Mouse (Mus musculus) myocyte (in vitro differentiated cells): Measurements from ENCODE around the gene Mmp24.
"Not testable (repeated sequence)": the region's sequence is repeated elsewhere in the genome, so short reads cannot be mapped to it uniquely, and the experiment has no call there.

ENCODE experiments used
- E2F4 ChIP-seq: IDR thresholded peaks from one replicate; pipeline ENCODE4 v1.6.1; 2011; ENCODE audit warnings: mild to moderate bottlenecking, control low read depth, moderate library complexity; ENCODE audit not compliant: insufficient read depth
- MAX ChIP-seq: IDR thresholded peaks from one replicate; pipeline ENCODE4 v1.6.1; 2011; ENCODE audit warnings: low read depth, mild to moderate bottlenecking, control low read depth
- MYOD1 ChIP-seq, 3 experiments: IDR thresholded peaks; one replicate each; pipeline ENCODE4 v1.6.1; 2011; ENCODE audit warnings: control low read depth in 2 of 3, low read depth in 2 of 3, mild to moderate bottlenecking in 2 of 3, moderate library complexity in 1 of 3; ENCODE audit not compliant: insufficient read length in 2 of 3, control insufficient read depth in 1 of 3
- POLR2A ChIP-seq: IDR thresholded peaks from one replicate; pipeline ENCODE4 v1.6.1; 2011; ENCODE audit warnings: low read depth, mild to moderate bottlenecking, control low read depth, moderate library complexity; ENCODE audit not compliant: insufficient read length
- POLR2AphosphoS2 ChIP-seq: IDR thresholded peaks from one replicate; pipeline ENCODE4 v1.6.1; 2011; ENCODE audit warnings: low read depth, control low read depth; ENCODE audit not compliant: insufficient read length
- SRF ChIP-seq: IDR thresholded peaks from one replicate; pipeline ENCODE4 v1.6.1; 2011; ENCODE audit warnings: low read depth; ENCODE audit not compliant: control insufficient read depth, insufficient read length
- TCF12 ChIP-seq: IDR thresholded peaks from one replicate; pipeline ENCODE4 v1.6.1; 2011; ENCODE audit warnings: mild to moderate bottlenecking, control low read depth; ENCODE audit not compliant: poor library complexity, insufficient read depth, severe bottlenecking
- USF1 ChIP-seq: IDR thresholded peaks from one replicate; pipeline ENCODE4 v1.6.1; 2011; ENCODE audit warnings: low read depth, mild to moderate bottlenecking, control low read depth, moderate library complexity

DNA sequence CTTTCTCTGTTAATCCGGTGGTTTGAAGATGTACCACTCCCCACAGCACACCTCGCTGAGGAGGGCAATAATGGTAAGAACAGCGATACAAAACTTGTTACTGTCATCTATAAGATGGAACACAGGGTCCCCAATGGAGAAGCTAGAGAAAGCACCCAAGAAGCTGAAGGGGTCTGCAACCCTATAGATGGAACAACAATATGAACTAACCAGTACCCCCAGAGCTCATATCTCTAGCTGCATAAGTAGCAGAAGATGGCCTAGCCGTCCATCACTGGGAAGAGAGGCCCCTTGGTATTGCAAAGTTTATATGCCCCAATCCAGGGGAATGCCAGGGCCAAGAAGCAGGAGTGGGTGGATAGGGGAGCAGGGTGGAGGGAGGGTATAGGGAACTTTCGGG, 39.4 kb upstream of the Mmp24 start, which contains the start of gene Gm17581:
- TF ChIP-seq POLR2A; POLR2AphosphoS2; TCF12; USF1; MAX; MYOD1 (IDR thresholded peaks at IDR 0.05; ENCODE audit: control insufficient read depth in 1 of 3, insufficient read length in 2 of 3, low read depth in 2 of 3); SRF; E2F4: not testable (repeated sequence)
